ENCODE assay signal across 18 mouse cellular contexts in genomic region chr8:75060022-75060421, GRCm38 (mm10).
"Had no signal": no experiment of that assay in that cellular context is flagged by ENCODE, and none has a peak within 500 bp of the region (broad histone marks: within the 10 kb centered on the region; RNA-seq: fewer than 3 reads in every experiment).

No protein-coding gene starts in this region.

- H3K4me3 ChIP-seq: midbrain, embryonic 10.5 days; midbrain, embryonic 12.5 days; myocyte; neural tube, embryonic 13.5 days; neural tube, embryonic 15.5 days had no signal

- H3K27ac ChIP-seq: midbrain, embryonic 10.5 days; midbrain, embryonic 12.5 days; neural tube, embryonic 13.5 days; neural tube, embryonic 15.5 days had no signal

- DNase-seq: lung, adult 18-20 months; lung, embryonic 14.5 days; lung, postnatal 10 days; lung, postnatal 4 days; retina, postnatal 1 day; right cerebral cortex, adult 18-20 months; right cerebral cortex, postnatal 25 days; right cerebral cortex, postnatal 4 days; spleen, adult 18-20 months; thymus, adult 18-20 months; thymus, postnatal 14 days; thymus, postnatal 36 days had no signal

- ATAC-seq: midbrain, embryonic 16.5 days had no signal
